Mouse (Mus musculus): Measurements from ENCODE around the gene Best1. TPM values are rescaled to one million over a fixed set of nuclear protein-coding genes. Genes with fewer than 3 reads are reported as not detected.

The Best1 gene
- under 1 TPM; 0.17 to 0.29 TPM for total RNA-seq (2021)
- long read RNA-seq, experiment 1, result 0 reads
- long read RNA-seq, experiment 2, result 0 reads

DNA sequence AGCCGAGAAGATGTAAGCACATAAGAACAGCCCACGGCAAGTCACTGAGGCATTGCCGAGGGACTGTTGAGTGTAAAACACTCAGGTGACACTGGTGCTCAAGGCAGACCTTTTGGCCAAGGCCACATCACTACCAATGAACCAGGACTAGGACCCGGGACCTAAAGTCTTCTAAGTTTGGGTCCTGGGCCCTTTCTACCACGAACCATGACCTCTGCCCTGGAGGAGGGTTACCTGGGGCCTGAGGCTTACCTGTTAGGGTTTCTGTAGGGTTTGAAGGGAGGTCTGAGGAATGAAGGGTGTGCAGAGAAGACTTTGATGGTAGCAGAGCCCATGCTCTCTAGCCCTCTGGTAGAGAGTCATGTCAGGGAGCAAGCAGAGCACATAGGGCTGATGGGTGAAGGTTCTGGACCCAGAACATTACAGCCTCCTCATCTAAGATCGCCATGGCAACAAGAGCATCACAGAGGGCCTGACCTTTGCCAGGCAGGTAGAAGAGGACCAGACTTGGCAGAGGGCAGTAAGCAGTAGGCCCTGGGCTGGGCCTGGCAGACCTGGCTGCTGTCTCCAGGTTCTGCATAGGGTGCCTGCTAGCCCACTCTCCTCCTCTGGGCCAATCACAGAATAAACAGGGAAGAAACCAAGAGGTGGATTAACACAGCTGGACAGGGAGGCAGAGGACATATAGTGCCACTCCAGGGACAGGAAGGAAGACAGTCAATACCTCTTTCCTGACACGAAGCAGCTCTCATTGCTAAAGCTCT lies at the start of gene Best1, which contains the start of gene Rab3il1:
Gene Best1 (minus strand): TSS at position 428 of the 764 bp plus-strand sequence.
Gene Rab3il1 (plus strand): TSS at position 464 of the 764 bp plus-strand sequence.
- no peak for DNase-seq
- intact Hi-C loops (cut with DNase I), result loop anchor here (2.0 to 5.0 kb wide), 2 partner anchors 181 to 197 kb away; partner anchors contain the start of gene Fads1

DNA sequence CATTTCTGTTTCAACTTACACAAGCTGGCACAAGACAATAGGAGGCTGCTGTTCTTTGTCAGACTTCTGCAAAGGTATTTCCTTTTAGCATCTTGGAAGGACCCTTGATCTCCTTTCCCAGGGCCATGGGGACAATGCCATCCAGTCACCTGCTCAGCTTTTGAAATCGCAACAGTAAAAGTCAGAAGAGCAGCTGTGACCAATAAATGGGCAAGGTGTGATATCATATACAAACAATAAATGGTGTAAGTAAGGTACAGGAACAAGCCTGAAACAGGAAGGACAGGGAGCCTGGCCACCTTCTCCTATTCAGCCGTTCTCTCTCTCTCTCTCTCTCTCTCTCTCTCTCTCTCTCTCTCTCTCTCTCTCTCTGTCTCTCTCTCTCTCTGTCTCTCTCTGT lies 49.0 kb upstream of the Best1 start:
- no peak for DNase-seq
- intact Hi-C loops (cut with DNase I), result no loop called here

DNA sequence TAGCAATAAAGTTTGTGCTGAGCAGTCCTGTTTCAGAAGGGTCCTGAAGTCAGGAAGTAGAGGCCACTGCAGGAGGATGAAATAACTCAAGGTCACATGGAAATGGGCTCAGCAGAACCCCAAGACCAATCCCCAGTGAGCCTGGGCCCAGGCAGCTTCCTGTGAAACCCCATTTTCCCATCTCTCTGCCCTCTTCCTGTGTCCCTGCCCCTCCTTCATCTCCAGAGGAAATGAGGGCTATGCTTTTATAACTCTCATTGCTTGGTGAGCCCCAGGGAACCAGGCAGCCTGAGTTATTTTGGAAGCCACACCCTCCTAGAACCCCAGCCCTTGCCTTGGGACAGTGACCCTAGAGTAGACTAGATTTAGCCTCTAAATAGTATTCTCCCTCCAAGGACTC lies 48.1 kb upstream of the Best1 start:
- intact Hi-C loops (cut with DNase I), result no loop called here
- no peak for DNase-seq

DNA sequence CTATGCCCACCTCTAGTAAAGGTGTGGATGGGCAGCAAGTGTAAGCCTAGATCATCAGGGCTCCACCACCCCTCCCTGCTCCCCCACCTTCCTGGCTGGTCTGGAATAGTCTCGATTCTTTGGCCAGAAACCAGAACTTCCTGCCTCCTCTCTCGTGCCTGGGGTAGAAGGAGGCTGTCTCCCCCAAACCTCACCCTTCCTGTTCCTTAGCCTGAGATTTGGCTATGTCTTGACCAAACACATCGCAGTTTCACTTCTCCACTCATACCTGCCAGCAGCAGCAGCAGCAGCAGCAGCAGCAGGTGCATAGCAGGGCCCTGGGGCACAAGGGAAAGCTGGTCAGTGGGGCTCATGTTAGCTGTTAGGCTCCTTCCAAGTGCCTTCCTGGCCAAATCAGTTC lies 45.5 kb upstream of the Best1 start:
- no peak for DNase-seq
- intact Hi-C loops (cut with DNase I), result no loop called here

DNA sequence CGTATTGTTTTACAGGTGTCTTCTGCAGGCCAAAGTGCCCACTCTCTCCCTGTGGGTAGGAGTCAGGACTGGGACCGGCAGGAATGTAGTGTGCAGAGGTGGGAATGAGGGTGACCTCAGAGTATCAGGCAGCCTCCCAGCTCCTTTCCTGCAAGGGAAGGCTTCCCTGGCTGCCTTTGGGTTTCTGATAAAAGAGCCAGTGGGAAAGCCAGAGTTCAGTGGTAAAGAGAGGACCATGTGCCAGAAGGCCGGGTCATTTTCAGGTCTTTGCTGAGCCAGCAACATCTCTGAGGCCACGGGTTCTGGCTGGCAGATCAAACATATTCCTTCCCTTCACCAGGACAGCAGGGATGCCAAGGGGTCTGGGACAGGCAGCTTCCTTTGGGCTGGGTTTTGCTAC lies 44.9 kb upstream of the Best1 start:
- peak in 1 of 2 experiments; percentile 49 for DNase-seq
- intact Hi-C loops (cut with DNase I), result no loop called here

DNA sequence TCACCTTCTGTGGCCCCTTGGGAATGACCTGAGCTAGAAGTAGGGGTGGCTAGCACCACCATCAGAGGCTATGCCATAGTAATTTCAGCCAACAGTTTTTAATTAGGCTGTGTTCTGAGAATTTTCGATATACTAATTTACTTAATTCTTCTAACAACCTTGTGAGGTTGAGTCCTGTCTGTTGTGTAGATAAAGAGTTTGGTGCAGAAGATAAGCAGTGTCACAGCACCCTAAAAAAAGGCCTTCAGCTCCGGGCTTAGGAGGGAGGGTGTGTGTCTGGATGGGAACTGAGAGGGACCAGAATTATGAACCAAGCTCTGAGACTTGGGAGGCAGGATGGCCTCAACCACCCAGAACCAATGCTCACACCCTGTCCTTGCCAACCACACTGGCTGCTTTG lies 44.3 kb upstream of the Best1 start:
- intact Hi-C loops (cut with DNase I), result no loop called here

DNA sequence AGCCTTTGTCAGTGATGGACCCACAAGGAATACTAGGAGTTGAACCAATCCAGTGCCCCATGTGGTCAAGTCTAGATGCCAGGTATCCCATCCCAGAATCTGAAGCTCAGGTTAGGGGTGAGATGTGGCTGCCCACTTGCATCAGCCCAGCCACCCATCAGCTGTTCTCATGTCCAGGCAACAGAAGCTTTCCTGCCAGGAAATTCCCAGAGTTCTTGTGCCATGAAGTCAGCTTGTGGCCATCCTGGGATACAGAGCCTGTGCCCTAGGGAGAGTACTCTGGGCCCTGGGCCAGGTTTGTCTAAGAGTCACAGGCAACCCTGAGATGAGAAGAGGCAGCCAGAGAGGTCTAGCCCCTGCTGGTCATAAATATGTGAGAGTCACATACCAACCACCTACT lies 42.2 kb upstream of the Best1 start:
- peak; percentile 73 to 82 for DNase-seq
- intact Hi-C loops (cut with DNase I), result loop anchor here (5.0 kb wide), 1 partner anchor 154 kb away; no protein-coding TSS in a partner anchor

More for the DNA sequence above, 44.3 kb upstream of the Best1 start:
- DNase-seq, result no peak

DNA sequence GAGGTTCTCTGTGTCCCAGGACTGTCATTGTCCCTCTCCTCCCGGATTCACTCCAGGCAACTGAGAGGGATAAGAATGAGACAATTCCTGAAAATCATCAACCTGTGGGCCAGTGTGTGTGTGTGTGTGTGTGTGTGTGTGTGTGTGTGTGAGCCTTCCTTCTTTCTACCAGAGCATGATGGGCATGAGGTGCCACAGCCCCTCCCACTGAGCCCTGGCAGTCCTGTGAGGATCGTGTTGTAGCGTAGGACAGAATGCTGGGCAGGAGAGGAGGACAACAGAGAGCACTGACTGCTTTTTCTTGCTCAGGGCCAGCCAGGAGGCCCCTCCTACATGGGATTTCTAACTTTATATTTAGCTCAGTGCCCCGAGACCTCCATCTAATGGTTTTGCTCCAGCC lies 41.4 kb upstream of the Best1 start:
- intact Hi-C loops (cut with DNase I), result loop anchor here (5.0 kb wide), 1 partner anchor 154 kb away; no protein-coding TSS in a partner anchor
- no peak for DNase-seq

DNA sequence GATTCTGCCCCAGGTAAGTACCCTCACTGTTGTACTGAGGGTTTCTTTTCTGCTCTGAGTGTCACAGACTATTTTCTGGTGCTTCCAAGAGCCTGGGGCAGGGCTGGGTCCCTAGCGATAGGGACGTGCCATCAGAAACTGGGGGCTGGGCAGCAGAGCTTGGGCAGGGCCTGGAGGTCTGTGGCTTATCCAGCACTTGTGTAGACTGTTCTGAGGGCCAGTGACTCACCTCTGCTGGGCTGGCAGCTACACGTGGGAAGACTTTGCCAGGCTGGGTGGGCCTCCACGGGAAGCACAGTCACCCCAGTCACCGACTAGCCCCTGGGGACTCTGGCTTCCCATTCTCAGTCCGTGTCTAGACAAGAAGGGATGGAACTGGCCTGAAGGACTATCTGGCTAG lies 40.8 kb upstream of the Best1 start:
- intact Hi-C loops (cut with DNase I), result loop anchor here (5.0 kb wide), 1 partner anchor 155 kb away; no protein-coding TSS in a partner anchor
- DNase-seq, result peak; percentile 43 to 44

DNA sequence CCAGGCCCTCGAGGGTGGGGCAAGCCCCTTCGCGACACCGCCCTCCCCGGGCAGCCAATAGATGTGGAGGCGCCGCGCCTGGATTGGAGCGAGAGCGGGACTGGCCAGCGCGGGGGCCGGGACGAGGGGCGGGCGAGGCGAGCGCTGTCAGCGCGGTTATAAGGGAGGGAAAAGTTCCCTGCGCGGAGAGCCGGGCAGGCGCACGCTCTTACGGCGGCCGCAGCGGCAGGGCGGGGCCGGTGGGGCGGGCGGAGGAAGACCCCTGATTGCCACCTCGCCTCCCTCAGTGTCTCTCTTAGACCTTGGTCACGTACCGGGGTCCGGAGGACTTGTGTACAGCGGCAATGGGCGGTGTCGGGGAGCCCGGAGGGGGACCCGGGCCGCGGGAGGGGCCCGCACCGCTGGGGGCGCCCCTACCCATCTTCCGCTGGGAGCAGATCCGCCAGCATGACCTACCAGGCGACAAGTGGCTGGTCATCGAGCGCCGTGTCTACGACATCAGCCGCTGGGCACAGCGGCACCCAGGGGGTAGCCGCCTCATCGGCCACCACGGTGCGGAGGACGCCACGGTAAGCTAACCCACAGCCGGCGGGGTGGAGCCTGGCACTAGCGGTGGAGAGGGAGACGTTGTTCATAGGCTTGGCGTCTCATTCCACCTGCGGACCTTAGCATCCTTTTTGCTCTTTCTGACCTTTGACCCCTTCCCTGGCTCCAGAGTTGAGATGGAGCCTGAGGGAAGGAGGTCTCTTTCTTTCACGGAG lies 40.1 kb upstream of the Best1 start, which contains the start of gene Fads3:
Gene Fads3 (plus strand): TSS at position 182 of the 761 bp plus-strand sequence.
- intact Hi-C loops (cut with DNase I), result loop anchor here (2.0 to 5.0 kb wide), 2 partner anchors 59 to 156 kb away; partner anchors contain the start of gene Fads2

DNA sequence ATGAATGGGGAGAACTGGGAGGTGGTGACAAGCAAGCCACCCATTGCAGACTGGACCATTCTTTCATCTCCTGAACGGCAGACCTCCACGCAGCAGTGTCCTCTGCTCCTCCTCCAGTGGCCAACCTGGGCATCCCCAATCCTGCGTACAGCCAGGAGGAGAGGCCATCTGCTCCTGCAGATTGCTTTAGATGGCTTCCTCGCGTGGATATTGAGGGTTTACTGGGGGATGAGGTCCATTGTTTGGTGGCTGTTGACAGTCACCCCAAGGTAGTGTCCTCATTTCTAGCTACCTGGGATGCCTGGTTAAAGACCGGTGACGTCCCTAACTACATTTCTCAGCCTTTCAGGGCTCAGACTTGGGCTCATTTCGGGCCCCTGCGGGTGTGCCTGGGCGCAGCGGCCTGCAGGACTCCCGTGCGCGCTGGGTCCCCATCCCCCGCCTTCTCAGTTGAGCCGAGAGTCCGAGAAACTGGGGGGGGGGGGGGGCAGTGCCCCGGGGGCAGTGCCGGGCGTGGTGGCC lies 39.5 kb upstream of the Best1 start:
- intact Hi-C loops (cut with DNase I), result loop anchor here (2.0 to 5.0 kb wide), 2 partner anchors 60 to 156 kb away; partner anchors contain the start of gene Fads2
- DNase-seq, result no peak

More for the DNA sequence above, 40.1 kb upstream of the Best1 start, which contains the start of gene Fads3:
- peak; percentile 88 to 91 for DNase-seq

DNA sequence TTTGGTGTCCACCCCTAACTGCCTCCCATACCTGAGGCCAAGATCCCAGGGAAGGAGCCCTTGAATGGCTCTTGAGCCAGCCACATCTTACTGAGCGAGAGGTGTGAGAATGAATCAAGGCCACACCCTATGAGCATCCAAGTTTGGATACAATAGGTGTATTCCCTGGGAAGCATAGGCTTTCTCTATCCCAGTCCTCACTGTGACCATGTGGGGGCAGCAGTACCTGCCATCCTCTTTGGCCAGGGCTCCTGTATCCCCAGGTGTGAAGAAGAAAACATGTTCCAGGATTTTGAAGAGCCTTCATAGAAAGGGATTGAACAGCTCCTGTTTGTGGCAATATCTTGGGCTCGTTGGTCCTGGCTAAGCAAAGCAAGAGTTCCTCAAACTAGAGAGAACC lies 38.2 kb upstream of the Best1 start:
- no peak for DNase-seq
- intact Hi-C loops (cut with DNase I), result loop anchor here (2.0 to 5.0 kb wide), 2 partner anchors 61 to 158 kb away; partner anchors contain the start of gene Fads2

DNA sequence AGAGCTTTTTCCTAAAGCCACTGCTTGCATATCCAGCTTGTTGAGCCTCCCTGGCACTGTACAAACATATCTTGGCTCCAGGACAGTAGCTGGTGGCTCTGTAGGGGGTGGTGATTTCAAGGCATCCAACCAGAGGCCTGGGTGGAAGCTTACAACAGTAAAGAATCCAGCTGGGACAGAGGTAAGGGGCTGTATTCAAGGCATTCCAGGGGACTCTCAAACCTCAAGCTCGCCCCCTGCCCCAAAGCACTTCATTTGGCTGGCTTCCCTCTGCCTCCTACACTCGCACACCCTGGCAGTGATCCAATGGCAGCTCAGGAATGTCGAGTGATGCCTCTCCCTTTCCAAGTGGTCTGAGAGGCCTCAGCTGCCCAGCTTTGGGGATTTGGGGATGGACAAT lies 37.5 kb upstream of the Best1 start:
- intact Hi-C loops (cut with DNase I), result no loop called here
- peak; percentile 51 to 72 for DNase-seq

DNA sequence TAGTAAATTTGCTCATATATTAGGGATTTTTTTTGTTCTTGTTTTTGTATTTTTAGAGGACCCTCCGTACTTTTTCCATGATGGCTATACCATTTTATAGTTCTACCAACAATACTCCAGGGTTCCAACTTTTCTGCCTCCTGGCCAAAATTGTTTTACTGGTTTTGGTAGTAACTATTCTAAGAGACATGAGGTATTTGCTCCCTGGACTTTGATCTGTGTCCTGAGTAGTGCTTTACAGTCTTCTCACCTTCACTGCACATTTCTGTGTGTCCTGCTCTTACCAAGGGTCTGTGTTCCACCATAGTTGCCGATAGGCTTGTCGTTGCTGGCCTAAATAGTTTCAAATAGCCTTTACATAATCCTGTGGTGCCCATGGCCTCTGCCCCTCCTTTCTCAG lies 36.9 kb upstream of the Best1 start:
- intact Hi-C loops (cut with DNase I), result no loop called here
- no peak for DNase-seq

DNA sequence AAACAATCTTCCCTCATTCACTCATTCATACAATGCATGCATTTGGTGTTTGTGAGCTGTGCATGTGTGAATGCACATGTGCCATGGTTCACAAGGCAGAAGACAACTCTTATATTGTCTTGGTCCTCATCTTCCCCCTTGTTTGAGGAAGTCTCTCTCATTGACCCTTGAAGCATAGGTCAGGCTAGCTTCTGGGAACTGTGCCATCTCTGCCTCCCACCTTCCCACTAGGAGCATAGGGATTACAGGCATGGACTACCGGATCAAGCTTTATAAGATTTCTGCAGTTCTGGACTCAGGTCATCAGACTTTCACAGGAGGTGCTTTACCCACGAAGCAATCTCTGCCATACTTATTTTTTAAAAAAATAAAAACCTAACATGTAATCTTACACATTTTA lies 36.1 kb upstream of the Best1 start:
- intact Hi-C loops (cut with DNase I), result no loop called here
- no peak for DNase-seq

DNA sequence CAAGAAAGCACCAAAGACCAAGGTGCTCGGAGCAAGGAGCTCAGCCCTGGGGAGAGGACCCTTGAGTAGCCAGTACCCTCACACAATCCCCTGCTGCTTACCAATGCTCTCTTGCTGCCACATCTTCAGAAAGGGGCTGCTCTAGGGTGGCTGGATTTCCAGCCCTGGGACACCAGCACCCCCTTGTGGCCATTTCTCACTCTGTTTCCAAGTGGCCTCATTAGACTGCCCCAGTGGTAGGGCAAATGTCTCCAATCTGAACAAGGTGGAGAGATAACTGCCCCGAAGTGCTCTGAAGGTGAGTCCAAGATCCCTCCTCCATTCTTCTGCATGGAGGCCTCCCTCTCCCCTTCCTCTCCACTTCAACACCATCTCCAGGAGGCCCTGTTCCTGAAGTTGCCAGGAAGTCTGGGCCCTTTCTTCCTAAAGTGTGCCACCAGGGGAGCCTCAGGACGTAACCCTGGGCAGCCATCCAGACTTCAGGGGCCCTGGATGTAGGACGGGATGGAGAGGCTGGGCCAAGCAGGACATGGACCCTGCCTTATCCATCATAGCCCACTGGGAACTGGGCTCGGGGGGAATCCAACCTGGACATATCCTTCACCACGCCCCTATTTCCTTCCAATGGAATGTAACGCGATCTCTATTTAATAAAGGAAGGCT lies 33.5 kb upstream of the Best1 start:
- DNase-seq, result peak; percentile 86 to 92
- intact Hi-C loops (cut with DNase I), result loop anchor here (1.0 to 5.0 kb wide), 2 partner anchors 35 to 118 kb away; no protein-coding TSS in a partner anchor

DNA sequence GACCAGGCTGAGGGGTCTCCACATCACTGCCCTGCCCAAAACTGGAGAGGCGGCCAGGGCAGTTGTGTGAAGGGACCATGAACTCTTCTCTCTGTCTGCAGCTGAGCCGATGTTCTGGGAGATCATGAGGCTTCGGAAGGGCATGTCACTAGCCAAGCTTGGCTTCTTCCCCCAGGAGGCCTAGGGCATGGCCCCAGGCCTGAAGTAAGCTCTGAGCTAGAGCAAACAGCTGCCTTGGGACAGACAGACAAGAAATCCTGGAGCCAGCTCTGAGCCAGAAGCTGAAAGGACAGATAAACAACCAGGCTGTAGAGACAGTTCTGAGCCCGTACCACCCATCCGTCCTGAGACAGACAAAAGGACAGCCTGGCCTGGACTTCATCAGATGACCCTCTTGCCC lies 32.9 kb upstream of the Best1 start:
- intact Hi-C loops (cut with DNase I), result loop anchor here (1.0 to 5.0 kb wide), 2 partner anchors 34 to 117 kb away; no protein-coding TSS in a partner anchor
- DNase-seq, result no peak

DNA sequence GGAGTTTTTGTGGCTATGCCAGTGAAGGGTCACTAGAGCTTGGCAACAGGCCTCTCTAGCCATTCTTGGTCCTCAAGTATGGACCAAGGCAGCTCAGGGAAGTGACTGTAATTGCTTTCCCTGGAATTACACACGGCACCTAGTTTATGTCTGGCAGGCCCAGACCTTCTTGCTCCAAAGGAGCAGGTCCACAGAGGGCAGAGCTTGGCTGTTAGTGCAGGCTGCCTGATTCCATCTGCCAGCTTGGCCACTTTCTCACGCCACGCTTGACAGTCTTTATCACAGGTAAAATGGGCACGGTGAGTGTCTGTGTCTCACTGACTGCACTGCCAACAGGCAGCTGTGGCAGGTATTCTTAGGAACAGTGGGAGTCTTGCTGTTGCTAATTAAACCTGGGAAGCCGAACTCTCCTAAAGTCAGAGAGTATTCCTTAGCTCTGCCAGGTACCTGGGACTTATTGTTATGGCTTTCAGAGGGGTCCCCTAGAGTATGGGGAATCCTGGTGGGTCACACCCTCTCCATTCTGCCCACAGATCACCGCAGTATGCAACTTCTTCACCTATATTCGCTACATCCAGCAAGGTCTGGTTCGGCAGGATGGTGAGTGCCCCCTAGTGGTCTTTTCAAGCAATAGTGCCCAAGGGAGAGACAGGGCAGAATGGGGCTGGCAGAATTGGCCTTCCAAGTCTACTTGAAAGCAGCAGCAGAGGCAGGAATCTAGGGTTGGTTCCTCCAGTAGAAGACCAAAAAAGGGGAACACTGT lies 32.0 kb upstream of the Best1 start:
- intact Hi-C loops (cut with DNase I), result loop anchor here (5.0 kb wide), 1 partner anchor 116 kb away; no protein-coding TSS in a partner anchor
- DNase-seq, result peak; percentile 52 to 60

DNA sequence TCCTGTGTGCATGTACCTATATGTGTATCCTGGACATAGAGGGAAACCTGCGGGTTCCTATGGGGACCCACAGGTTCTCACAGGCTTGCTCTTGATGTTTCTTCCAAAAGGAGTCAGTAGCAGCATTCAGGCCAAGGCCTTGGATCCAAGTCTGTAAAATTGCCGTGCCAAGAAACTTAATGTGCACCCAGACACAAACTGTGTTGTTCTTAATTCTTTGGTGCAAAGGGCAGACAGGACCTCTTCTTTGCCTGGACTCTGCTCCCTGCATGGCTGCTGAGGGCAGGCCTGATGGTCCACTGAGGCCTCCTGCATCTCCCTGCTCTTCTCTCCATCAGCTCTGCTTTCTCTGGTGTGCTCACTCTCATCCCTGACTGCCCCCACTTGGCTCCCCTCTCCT lies 28.3 kb upstream of the Best1 start:
- intact Hi-C loops (cut with DNase I), result loop anchor here (5.0 kb wide), 1 partner anchor 112 kb away; no protein-coding TSS in a partner anchor
- DNase-seq, result no peak
